Mouse (Mus musculus): ENCODE data around the gene Slc31a1. TPM values are rescaled to one million over a fixed set of nuclear protein-coding genes. Genes with fewer than 3 reads are reported as not detected.

Gene Slc31a1
- polyA plus RNA-seq, 1 experiment from 2014 or later, result 45.2 TPM

GRCm38 (mm10) chr4:62389592-62390512 lies 29.3 kb downstream of the Slc31a1 start:
- 85% methylated on average over 5 of the region's 5 CpGs for WGBS
- H3K9me3 ChIP-seq (replicated peaks), result no peaks in the 10 kb centered on the region
- H3K4me3 ChIP-seq, result no peak overlapping the region
- H3K27me3 ChIP-seq, result no peaks in the 10 kb centered on the region
- H3K4me2 ChIP-seq (replicated peaks), result no peak overlapping the region
- no peak for ATAC-seq (ENCODE audit: low FRiP score)
- H3K9ac ChIP-seq, result no peak overlapping the region
- H3K36me3 ChIP-seq, result peaks cover 59% of the 10 kb centered on the region
- no peaks in the 10 kb centered on the region for H3K4me1 ChIP-seq
- H3K27ac ChIP-seq, result no peak overlapping the region

GRCm38 (mm10) chr4:62391892-62392291 lies 31.4 kb downstream of the Slc31a1 start:
- H3K4me2 ChIP-seq (replicated peaks), result no peak overlapping the region
- no peak overlapping the region for H3K27ac ChIP-seq
- no peaks in the 10 kb centered on the region for H3K9me3 ChIP-seq (replicated peaks)
- 91% methylated on average over 7 of the region's 7 CpGs for WGBS
- ATAC-seq (ENCODE audit: low FRiP score), result no peak
- peaks cover 75% of the 10 kb centered on the region for H3K36me3 ChIP-seq
- no peaks in the 10 kb centered on the region for H3K4me1 ChIP-seq
- H3K4me3 ChIP-seq, result no peak overlapping the region
- no peaks in the 10 kb centered on the region for H3K27me3 ChIP-seq
- H3K9ac ChIP-seq, result no peak overlapping the region

- no peak overlapping the region for H3K9ac ChIP-seq
- no peak overlapping the region for H3K4me3 ChIP-seq
- H3K27ac ChIP-seq, result no peak overlapping the region
- H3K9me3 ChIP-seq (replicated peaks), result no peaks in the 10 kb centered on the region
- H3K4me2 ChIP-seq (replicated peaks), result no peak overlapping the region
- peaks cover 75% of the 10 kb centered on the region for H3K36me3 ChIP-seq
- no peaks in the 10 kb centered on the region for H3K4me1 ChIP-seq
- ATAC-seq (ENCODE audit: low FRiP score), result no peak
- no peaks in the 10 kb centered on the region for H3K27me3 ChIP-seq
- WGBS, result 27% methylated on average over 6 of the region's 6 CpGs
Observed at GRCm38 (mm10) chr4:62393459-62393858, 32.9 kb downstream of the Slc31a1 start.

GRCm38 (mm10) chr4:62395806-62396205 lies 35.3 kb downstream of the Slc31a1 start:
- no peaks in the 10 kb centered on the region for H3K27me3 ChIP-seq
- peaks cover 77% of the 10 kb centered on the region for H3K36me3 ChIP-seq
- H3K4me1 ChIP-seq, result no peaks in the 10 kb centered on the region
- H3K4me2 ChIP-seq (replicated peaks), result no peak overlapping the region
- no peak overlapping the region for H3K27ac ChIP-seq
- no peak for ATAC-seq (ENCODE audit: low FRiP score)
- H3K4me3 ChIP-seq, result no peak overlapping the region
- WGBS, result 97% methylated on average over 1 of the region's 1 CpGs
- H3K9ac ChIP-seq, result no peak overlapping the region
- no peaks in the 10 kb centered on the region for H3K9me3 ChIP-seq (replicated peaks)

GRCm38 (mm10) chr4:62397616-62398365 lies 37.3 kb downstream of the Slc31a1 start:
- WGBS, result 88% methylated on average over 4 of the region's 4 CpGs

GRCm38 (mm10) chr4:62398956-62399355 lies 38.4 kb downstream of the Slc31a1 start:
- 99% methylated on average over 3 of the region's 3 CpGs for WGBS
- Histone ChIP-seq H3K36me3 (peaks cover 76% of the 10 kb centered on the region), H3K4me2 (replicated peaks) (no peak overlapping the region), H3K27ac (no peak overlapping the region), H3K9me3 (replicated peaks) (no peaks in the 10 kb centered on the region), H3K4me3 (no peak overlapping the region), H3K27me3 (no peaks in the 10 kb centered on the region), H3K9ac (no peak overlapping the region), H3K4me1 (no peaks in the 10 kb centered on the region)
- ATAC-seq (ENCODE audit: low FRiP score), result no peak

More at GRCm38 (mm10) chr4:62397616-62398365, 37.3 kb downstream of the Slc31a1 start:
- H3K4me1 ChIP-seq, result no peaks in the 10 kb centered on the region
- no peak overlapping the region for H3K4me2 ChIP-seq (replicated peaks)
- no peak overlapping the region for H3K4me3 ChIP-seq
- no peak for ATAC-seq (ENCODE audit: low FRiP score)
- H3K36me3 ChIP-seq, result peaks cover 77% of the 10 kb centered on the region
- no peaks in the 10 kb centered on the region for H3K9me3 ChIP-seq (replicated peaks)
- H3K9ac ChIP-seq, result no peak overlapping the region
- no peak overlapping the region for H3K27ac ChIP-seq
- no peaks in the 10 kb centered on the region for H3K27me3 ChIP-seq

- WGBS, result 83% methylated on average over 4 of the region's 4 CpGs
- H3K4me3 ChIP-seq, result peak overlapping the region; percentile 1; the same call in 1 of the 2 replicates
- ATAC-seq (ENCODE audit: low FRiP score), result no peak
- no peak overlapping the region for H3K27ac ChIP-seq
- H3K9me3 ChIP-seq (replicated peaks), result no peaks in the 10 kb centered on the region
- no peak overlapping the region for H3K9ac ChIP-seq
- peak overlapping the region; percentile 14; the same call in 1 of the 2 replicates for H3K4me2 ChIP-seq (replicated peaks)
- H3K4me1 ChIP-seq, result peaks cover 29% of the 10 kb centered on the region
- H3K36me3 ChIP-seq, result peaks cover 20% of the 10 kb centered on the region
- H3K27me3 ChIP-seq, result no peaks in the 10 kb centered on the region
Observed at GRCm38 (mm10) chr4:62406133-62406532, 45.6 kb downstream of the Slc31a1 start.

- Histone ChIP-seq H3K4me2 (replicated peaks) (peak overlapping the region; percentile 49), H3K4me3 (peak overlapping the region; percentile 79), H3K4me1 (peaks cover 29% of the 10 kb centered on the region), H3K9ac (peak overlapping the region; percentile 87), H3K9me3 (replicated peaks) (no peaks in the 10 kb centered on the region), H3K27me3 (no peaks in the 10 kb centered on the region), H3K27ac (peak overlapping the region; percentile 79), H3K36me3 (peaks cover 22% of the 10 kb centered on the region)
- peak; percentile 74 for ATAC-seq (ENCODE audit: low FRiP score)
- WGBS, result under 1% methylated on average over 35 of the region's 35 CpGs
Observed at GRCm38 (mm10) chr4:62407730-62408582, 47.4 kb downstream of the Slc31a1 start.

GRCm38 (mm10) chr4:62408601-62409282 lies 48.2 kb downstream of the Slc31a1 start, which contains the start of the genes Cdc26 and Prpf4:
Gene Cdc26 (minus strand): TSS chr4:62408642.
Gene Prpf4 (plus strand): TSS chr4:62408797.
- no peaks in the 10 kb centered on the region for H3K9me3 ChIP-seq (replicated peaks)
- WGBS, result 1% methylated on average over 39 of the region's 39 CpGs
- peak within 1 kb of the TSS; percentile 87 for H3K9ac ChIP-seq
- peaks cover 25% of the 10 kb centered on the region for H3K36me3 ChIP-seq
- H3K27me3 ChIP-seq, result no peaks in the 10 kb centered on the region
- peak within 1 kb of the TSS; percentile 79 for H3K27ac ChIP-seq
- H3K4me1 ChIP-seq, result peaks cover 29% of the 10 kb centered on the region
- H3K4me2 ChIP-seq (replicated peaks), result peak within 1 kb of the TSS; percentile 60
- ATAC-seq (ENCODE audit: low FRiP score), result peak; percentile 100
- peak within 1 kb of the TSS; percentile 79 for H3K4me3 ChIP-seq

GRCm38 (mm10) chr4:62409615-62410014 lies 49.1 kb downstream of the Slc31a1 start:
- no peak for ATAC-seq (ENCODE audit: low FRiP score)
- Histone ChIP-seq H3K4me2 (replicated peaks) (peak overlapping the region; percentile 60), H3K9me3 (replicated peaks) (no peaks in the 10 kb centered on the region), H3K4me3 (peak overlapping the region; percentile 79), H3K36me3 (peaks cover 32% of the 10 kb centered on the region), H3K9ac (peak overlapping the region; percentile 87), H3K4me1 (peaks cover 26% of the 10 kb centered on the region), H3K27me3 (no peaks in the 10 kb centered on the region), H3K27ac (no peak overlapping the region)
- WGBS, result 29% methylated on average over 6 of the region's 6 CpGs

- no peaks in the 10 kb centered on the region for H3K27me3 ChIP-seq
- H3K9ac ChIP-seq, result no peak overlapping the region
- peaks cover 39% of the 10 kb centered on the region for H3K36me3 ChIP-seq
- ATAC-seq (ENCODE audit: low FRiP score), result no peak
- peak overlapping the region; percentile 79; the same call in 1 of the 2 replicates for H3K4me3 ChIP-seq
- WGBS, result 91% methylated on average over 2 of the region's 2 CpGs
- peaks cover 25% of the 10 kb centered on the region for H3K4me1 ChIP-seq
- H3K27ac ChIP-seq, result no peak overlapping the region
- H3K9me3 ChIP-seq (replicated peaks), result no peaks in the 10 kb centered on the region
- H3K4me2 ChIP-seq (replicated peaks), result peak overlapping the region; percentile 60
Observed at GRCm38 (mm10) chr4:62410325-62410724, 49.8 kb downstream of the Slc31a1 start.
